Mouse (Mus musculus): Measurements from ENCODE around the gene Parva. TPM values are rescaled to one million over a fixed set of nuclear protein-coding genes. Genes with fewer than 3 reads are reported as not detected.

Parva gene
- polyA plus RNA-seq, 1 experiment from 2014 or later: 105 TPM

DNA sequence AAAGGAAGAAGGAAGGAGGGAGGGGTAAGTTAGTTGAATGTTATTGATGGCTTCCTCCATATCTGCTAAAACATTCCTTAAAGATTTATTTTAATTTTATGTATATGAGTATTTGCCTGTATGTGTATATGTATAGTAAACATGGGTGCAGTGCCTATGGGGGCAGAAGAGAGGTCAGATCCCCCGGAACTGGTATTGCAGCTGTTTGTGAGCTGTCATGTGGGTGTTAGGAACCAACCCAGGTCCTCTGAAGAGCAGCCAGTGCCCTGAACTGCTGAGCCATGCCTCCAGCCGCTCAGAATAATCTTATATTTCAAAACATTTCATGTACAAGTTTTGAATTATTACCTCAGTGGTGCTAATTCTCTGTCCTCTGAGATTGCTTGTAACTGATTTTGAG lies 63.5 kb downstream of the Parva start:
- Histone ChIP-seq H3K4me3 (ENCODE audit: low read depth, low read length) (no peak overlapping the region), H3K4me1 (ENCODE audit: insufficient read depth) (peaks cover 14% of the 10 kb centered on the region; the same call in 1 of the 2 replicates), H3K9ac (no peak overlapping the region), H3K4me2 (no peak overlapping the region), H3K27me3 (ENCODE audit: insufficient read depth, low read length) (no peaks in the 10 kb centered on the region), H3K36me3 (ENCODE audit: insufficient read depth) (no peaks in the 10 kb centered on the region), H3K27ac (ENCODE audit: low read depth) (no peak overlapping the region), H3K9me3 (ENCODE audit: low read depth, low read length) (no peaks in the 10 kb centered on the region)
- WGBS: 18% methylated on average over 2 of the region's 2 CpGs
- no peak for ATAC-seq (ENCODE audit: insufficient read depth)
- no peak for DNase-seq
- TF ChIP-seq CTCF (IDR thresholded peaks at IDR 0.05; ENCODE audit: low read depth): no peak

DNA sequence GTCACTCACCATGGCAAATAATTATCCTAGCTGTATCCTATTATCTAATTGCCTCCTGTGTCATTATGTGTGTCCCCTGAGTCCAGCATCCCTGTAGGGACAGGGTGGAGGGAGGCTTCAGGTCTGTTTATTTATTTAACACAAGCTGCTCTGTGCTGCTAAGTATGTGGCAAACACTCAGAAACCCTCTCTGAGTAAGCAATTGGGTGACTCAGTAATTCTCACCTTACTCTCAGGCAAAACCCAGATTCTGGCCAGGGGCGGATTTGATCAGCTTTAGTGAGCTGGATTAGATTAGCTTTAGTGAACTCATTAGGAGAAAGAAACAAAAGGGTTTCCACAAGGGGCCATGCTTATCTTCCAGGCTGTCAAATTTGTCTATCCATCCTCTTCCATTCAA lies 64.4 kb downstream of the Parva start:
- WGBS: 46% methylated on average over 1 of the region's 1 CpGs
- TF ChIP-seq CTCF (IDR thresholded peaks at IDR 0.05; ENCODE audit: low read depth): no peak
- Histone ChIP-seq H3K27me3 (ENCODE audit: insufficient read depth, low read length) (no peaks in the 10 kb centered on the region), H3K27ac (ENCODE audit: low read depth) (no peak overlapping the region), H3K4me2 (no peak overlapping the region), H3K4me1 (ENCODE audit: insufficient read depth) (peaks cover 14% of the 10 kb centered on the region; the same call in 1 of the 2 replicates), H3K36me3 (ENCODE audit: insufficient read depth) (no peaks in the 10 kb centered on the region), H3K9ac (no peak overlapping the region), H3K9me3 (ENCODE audit: low read depth, low read length) (no peaks in the 10 kb centered on the region), H3K4me3 (ENCODE audit: low read depth, low read length) (no peak overlapping the region)
- ATAC-seq (ENCODE audit: insufficient read depth) (no peak), DNase-seq (no peak)

DNA sequence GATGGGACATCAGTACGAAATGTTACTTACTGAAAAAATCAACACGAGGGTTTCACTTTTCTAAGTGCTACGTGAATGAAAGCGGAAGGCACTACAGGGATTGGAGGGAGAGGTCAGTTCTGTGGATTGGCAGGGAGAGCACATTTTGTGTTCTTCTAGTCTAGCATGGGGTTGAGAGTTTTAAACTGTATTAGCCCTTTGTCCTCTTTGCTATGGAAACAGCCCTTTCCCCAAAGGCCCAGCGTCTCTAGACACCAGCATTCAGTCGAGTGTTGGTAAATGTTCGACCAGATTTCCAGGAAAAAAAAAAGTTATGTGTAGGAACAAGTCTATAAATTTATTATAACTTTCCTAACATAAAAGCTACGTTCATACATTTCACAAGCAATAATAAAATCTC lies 68.6 kb downstream of the Parva start:
- H3K9me3 ChIP-seq (ENCODE audit: low read depth, low read length): no peaks in the 10 kb centered on the region
- H3K4me2 ChIP-seq: no peak overlapping the region
- no peak overlapping the region for H3K9ac ChIP-seq
- DNase-seq: no peak
- TF ChIP-seq CTCF (IDR thresholded peaks at IDR 0.05; ENCODE audit: low read depth): no peak
- no peaks in the 10 kb centered on the region for H3K36me3 ChIP-seq (ENCODE audit: insufficient read depth)
- 48% methylated on average over 8 of the region's 8 CpGs for WGBS
- peak overlapping the region; percentile 61; the same call in 1 of the 2 replicates for H3K27ac ChIP-seq (ENCODE audit: low read depth)
- H3K4me3 ChIP-seq (ENCODE audit: low read depth, low read length): no peak overlapping the region
- no peaks in the 10 kb centered on the region for H3K27me3 ChIP-seq (ENCODE audit: insufficient read depth, low read length)
- H3K4me1 ChIP-seq (ENCODE audit: insufficient read depth): peaks cover 34% of the 10 kb centered on the region
- ATAC-seq (ENCODE audit: insufficient read depth): no peak

DNA sequence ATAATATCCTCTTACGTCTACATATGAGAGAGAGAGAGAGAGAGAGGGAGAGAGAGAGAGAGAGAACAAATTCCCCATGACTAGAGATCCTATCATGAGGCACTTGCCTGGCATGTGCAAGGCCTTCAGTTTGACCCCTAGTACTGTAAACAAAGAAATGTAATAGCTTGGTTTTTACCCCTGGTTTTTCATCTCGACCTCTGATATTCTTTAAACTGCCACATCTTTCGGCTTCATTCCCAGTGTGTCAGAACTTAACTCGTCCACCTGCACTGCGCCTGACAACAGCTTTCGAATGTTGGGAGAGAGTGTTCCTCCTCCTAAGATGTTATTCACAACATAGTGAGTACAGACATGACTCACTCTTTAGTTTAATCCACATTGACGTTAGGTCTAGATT lies 69.6 kb downstream of the Parva start:
- no peak for TF ChIP-seq CTCF (IDR thresholded peaks at IDR 0.05; ENCODE audit: low read depth)
- Histone ChIP-seq H3K27me3 (ENCODE audit: insufficient read depth, low read length) (no peaks in the 10 kb centered on the region), H3K9me3 (ENCODE audit: low read depth, low read length) (no peaks in the 10 kb centered on the region), H3K4me2 (no peak overlapping the region), H3K4me3 (ENCODE audit: low read depth, low read length) (no peak overlapping the region), H3K4me1 (ENCODE audit: insufficient read depth) (peaks cover 35% of the 10 kb centered on the region), H3K27ac (ENCODE audit: low read depth) (no peak overlapping the region), H3K9ac (no peak overlapping the region), H3K36me3 (ENCODE audit: insufficient read depth) (no peaks in the 10 kb centered on the region)
- ATAC-seq (ENCODE audit: insufficient read depth): no peak
- no peak for DNase-seq
- WGBS: 31% methylated on average over 7 of the region's 7 CpGs

DNA sequence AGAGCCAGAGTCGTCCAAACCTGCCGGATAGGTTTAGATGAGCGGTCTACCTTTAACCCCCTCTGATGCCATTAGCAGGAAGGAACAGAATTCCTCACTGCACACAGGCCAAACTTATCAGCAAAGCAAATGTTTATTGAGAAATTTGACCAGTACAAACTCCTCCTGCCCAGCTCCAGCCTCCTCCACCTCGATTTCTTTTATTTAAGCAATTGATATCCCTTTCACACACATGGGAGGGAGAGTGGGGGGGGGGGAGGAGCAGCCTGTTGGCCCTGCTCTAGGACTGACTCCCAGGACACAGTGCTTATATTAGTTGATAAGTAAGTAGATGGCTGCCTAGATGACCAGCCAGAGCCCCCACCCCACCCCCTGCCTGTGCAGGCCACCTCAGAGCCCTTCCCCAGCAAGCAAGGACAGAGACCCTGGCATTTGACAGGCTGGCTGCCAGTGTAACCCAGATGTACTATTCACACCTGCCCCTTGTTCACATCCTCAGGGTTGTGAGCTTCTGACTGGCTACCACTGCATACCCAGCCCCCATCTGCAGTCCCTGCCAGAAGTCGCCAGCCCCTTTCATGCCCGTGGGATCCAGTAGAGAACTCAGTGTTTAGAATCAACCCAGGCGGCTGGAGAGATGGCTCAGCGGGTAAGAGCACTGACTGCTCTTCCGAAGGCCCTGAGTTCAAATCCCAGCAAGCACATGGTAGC lies 71.4 kb downstream of the Parva start:
- Histone ChIP-seq H3K9ac (no peak overlapping the region), H3K9me3 (ENCODE audit: low read depth, low read length) (no peaks in the 10 kb centered on the region), H3K4me2 (no peak overlapping the region), H3K27me3 (ENCODE audit: insufficient read depth, low read length) (no peaks in the 10 kb centered on the region), H3K4me3 (ENCODE audit: low read depth, low read length) (no peak overlapping the region), H3K4me1 (ENCODE audit: insufficient read depth) (peaks cover 47% of the 10 kb centered on the region), H3K27ac (ENCODE audit: low read depth) (peak overlapping the region; percentile 38; the same call in 1 of the 2 replicates), H3K36me3 (ENCODE audit: insufficient read depth) (no peaks in the 10 kb centered on the region)
- TF ChIP-seq CTCF (IDR thresholded peaks at IDR 0.05; ENCODE audit: low read depth): no peak
- WGBS: 32% methylated on average over 9 of the region's 9 CpGs
- ATAC-seq (ENCODE audit: insufficient read depth) (peak; percentile 33; the same call in 1 of the 2 replicates), DNase-seq (no peak)

DNA sequence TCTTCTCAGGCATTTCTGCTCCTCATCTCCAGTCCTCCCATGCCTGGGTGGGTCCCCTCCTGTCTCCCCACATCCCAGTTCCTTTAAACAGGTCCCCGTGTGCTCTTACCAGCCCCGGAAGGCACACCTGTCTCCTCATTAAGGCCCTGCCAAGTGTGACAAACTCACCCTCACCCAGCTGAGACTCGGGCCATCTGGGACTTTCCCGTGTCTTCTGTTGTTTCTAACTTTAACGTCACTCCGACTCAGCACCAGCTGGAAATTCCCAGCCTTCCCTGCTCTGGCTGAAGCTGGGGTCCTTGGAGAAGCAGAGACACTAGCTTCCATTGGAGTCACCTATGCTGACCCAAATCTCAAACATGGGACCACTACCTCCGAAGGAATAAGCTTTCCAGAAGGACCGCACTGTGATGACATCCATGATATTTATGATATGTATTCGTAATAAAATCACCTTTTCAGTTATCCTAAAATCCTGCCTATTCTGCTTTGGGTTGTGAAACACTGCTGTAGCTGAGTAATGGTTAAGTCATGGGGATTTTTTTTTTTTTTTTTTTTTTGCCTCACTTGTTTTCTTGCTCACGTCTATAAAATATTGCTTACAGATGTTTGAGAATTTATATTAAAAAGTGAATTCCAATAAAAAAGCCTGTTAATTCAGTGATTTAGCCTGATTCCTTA lies 72.3 kb downstream of the Parva start:
- H3K9me3 ChIP-seq (ENCODE audit: low read depth, low read length): no peaks in the 10 kb centered on the region
- WGBS: 19% methylated on average over 10 of the region's 10 CpGs
- ATAC-seq (ENCODE audit: insufficient read depth) (no peak), DNase-seq (peak; percentile 41)
- H3K9ac ChIP-seq: no peak overlapping the region
- H3K27ac ChIP-seq (ENCODE audit: low read depth): peak overlapping the region; percentile 38; the same call in 1 of the 2 replicates
- H3K27me3 ChIP-seq (ENCODE audit: insufficient read depth, low read length): no peaks in the 10 kb centered on the region
- H3K4me3 ChIP-seq (ENCODE audit: low read depth, low read length): no peak overlapping the region
- TF ChIP-seq CTCF (IDR thresholded peaks at IDR 0.05; ENCODE audit: low read depth): no peak
- no peaks in the 10 kb centered on the region for H3K36me3 ChIP-seq (ENCODE audit: insufficient read depth)
- H3K4me1 ChIP-seq (ENCODE audit: insufficient read depth): peaks cover 46% of the 10 kb centered on the region
- H3K4me2 ChIP-seq: peak overlapping the region; percentile 7; the same call in 1 of the 2 replicates

DNA sequence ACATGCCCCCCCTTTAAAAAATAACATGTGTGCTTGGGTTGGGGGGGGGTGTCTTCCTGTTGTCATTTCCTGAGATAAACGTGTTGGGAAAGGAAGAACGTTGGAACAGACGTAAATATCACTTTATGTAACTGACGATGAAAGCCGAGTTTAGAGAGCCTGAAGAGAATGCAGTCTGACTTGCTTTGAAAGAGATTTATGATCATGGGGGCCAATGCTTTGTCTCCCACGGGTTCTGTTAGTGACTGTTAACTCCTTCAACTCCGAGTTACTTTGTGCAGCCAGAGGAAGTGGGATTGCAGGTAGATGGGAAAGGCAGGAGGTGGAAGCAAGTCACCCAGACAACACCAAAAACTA lies 72.8 kb downstream of the Parva start:
- no peak overlapping the region for H3K9ac ChIP-seq
- WGBS: 5% methylated on average over 7 of the region's 7 CpGs
- no peaks in the 10 kb centered on the region for H3K36me3 ChIP-seq (ENCODE audit: insufficient read depth)
- H3K27ac ChIP-seq (ENCODE audit: low read depth): no peak overlapping the region; the same call in 1 of the 2 replicates
- ATAC-seq (ENCODE audit: insufficient read depth): no peak
- TF ChIP-seq CTCF (IDR thresholded peaks at IDR 0.05; ENCODE audit: low read depth): no peak
- H3K9me3 ChIP-seq (ENCODE audit: low read depth, low read length): no peaks in the 10 kb centered on the region
- H3K4me3 ChIP-seq (ENCODE audit: low read depth, low read length): no peak overlapping the region
- H3K4me1 ChIP-seq (ENCODE audit: insufficient read depth): peaks cover 42% of the 10 kb centered on the region
- no peak overlapping the region for H3K4me2 ChIP-seq
- peak; percentile 46 for DNase-seq
- H3K27me3 ChIP-seq (ENCODE audit: insufficient read depth, low read length): no peaks in the 10 kb centered on the region
